Mouse (Mus musculus) forebrain, postnatal 0 days (tissue): ENCODE measurements around the gene U2af1l4. TPM values are rescaled to one million over a fixed set of nuclear protein-coding genes. Genes with fewer than 3 reads are reported as not detected.
A peak's percentile ranks its signal among the peaks of the same experiment; 100 is the strongest.

Experiments
- ATAC-seq: fragments of 200-750 bp; cut with Nextera tagmentation; 2 replicates; pipeline ENCODE4 v1.8.0; 2017; ENCODE audit warnings: mild to moderate bottlenecking, moderate library complexity
- DNase-seq: peaks from one replicate; pipeline ENCODE4 v3.0.0-alpha.2; 2015
- H3K27ac ChIP-seq: fragments of 300-500 bp; sonication (generic); 2 replicates; pipeline ENCODE4 v1.5.1; 2014; ENCODE audit warnings: low read depth, mild to moderate bottlenecking, antibody characterized with exemption, low read length, moderate library complexity, mixed read lengths
- H3K27me3 ChIP-seq: fragments of 300-500 bp; sonication (generic); 2 replicates; pipeline ENCODE4 v1.6.1; 2014; ENCODE audit warnings: mild to moderate bottlenecking, low read length, mixed read lengths; ENCODE audit not compliant: insufficient read depth
- H3K36me3 ChIP-seq: fragments of 300-500 bp; sonication (generic); 2 replicates; pipeline ENCODE4 v1.6.1; 2014; ENCODE audit warnings: mild to moderate bottlenecking, moderate library complexity; ENCODE audit not compliant: insufficient read depth
- H3K4me1 ChIP-seq: fragments of 300-500 bp; sonication (generic); 2 replicates; pipeline ENCODE4 v1.6.1; 2014; ENCODE audit warnings: antibody characterized with exemption; ENCODE audit not compliant: insufficient read depth
- H3K4me2 ChIP-seq: fragments of 300-500 bp; sonication (generic); 2 replicates; pipeline ENCODE4 v1.6.1; 2014; ENCODE audit warnings: low read depth, mild to moderate bottlenecking, moderate library complexity
- H3K4me3 ChIP-seq: fragments of 300-500 bp; sonication (generic); 2 replicates; pipeline ENCODE4 v1.5.1; 2014; ENCODE audit warnings: low read depth, low read length, mixed read lengths
- H3K9ac ChIP-seq: fragments of 300-500 bp; sonication (generic); 2 replicates; pipeline ENCODE4 v1.6.1; 2014; ENCODE audit warnings: mild to moderate bottlenecking
- H3K9me3 ChIP-seq: fragments of 300-500 bp; sonication (generic); 2 replicates; pipeline ENCODE4 v1.6.1; 2016; ENCODE audit warnings: low read length
- CTCF ChIP-seq: sonication (generic); IDR thresholded peaks from 2 replicates; pipeline ENCODE4 v1.5.1; 2016; ENCODE audit warnings: antibody characterized with exemption, control low read depth, low read depth
- WGBS: fragments of 180-500 bp; shearing (Covaris S2); extraction: QIAGEN DNeasy Blood & Tissue Kit; methylation state at CpG from one replicate; pipeline ENCODE4 v1.1.7; 2014; 5-methylcytosine and 5-hydroxymethylcytosine counted together
- polyA plus RNA-seq: library from polyadenylated mRNA; unstranded; fragments of >200 nt; fragmentation: Nextera tagmentation; extraction: Ambion mirVana; gene quantifications from 2 replicates; pipeline ENCODE4 v1.2.1, GENCODE M21; 2015
- total RNA-seq: library from RNA; depleted of rRNA; stranded (reverse); fragments of >200 nt; gene quantifications from 2 replicates; pipeline ENCODE4 v1.2.3, GENCODE M21; 2014

Gene U2af1l4
- total and polyA plus RNA-seq, 2 experiments from 2014 or later = 48.8 to 117 TPM

DNA sequence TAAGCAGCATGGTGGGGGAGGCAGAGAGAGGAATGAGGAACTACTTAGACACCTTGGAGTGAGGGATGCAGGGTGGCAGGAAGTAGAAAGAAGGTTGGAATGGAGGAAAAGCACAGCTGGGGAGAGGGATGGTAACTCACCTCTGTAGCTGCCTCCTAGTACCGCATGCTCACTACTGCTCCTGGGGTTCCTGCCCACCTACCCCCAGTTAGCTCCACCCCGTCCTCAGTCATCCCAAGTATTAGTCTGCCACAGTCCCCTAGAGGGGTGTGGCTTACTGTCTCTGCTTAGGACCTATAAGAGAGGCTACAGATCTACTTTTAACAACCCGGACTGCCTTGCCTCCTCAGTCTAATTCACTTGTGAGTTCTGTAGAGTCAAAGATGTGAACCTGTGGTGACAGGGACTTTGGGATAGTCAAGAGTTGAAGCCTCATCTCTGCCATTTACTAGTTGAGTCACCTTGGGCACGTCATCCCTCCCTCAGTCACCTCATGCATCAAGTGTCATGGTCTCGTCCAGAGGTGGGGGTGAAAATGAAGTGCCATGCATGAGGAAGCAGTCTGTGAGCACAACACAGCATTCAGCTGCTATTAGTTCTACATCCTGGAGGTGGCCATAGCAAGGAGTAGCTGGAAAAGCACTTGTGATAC, 29.8 kb downstream of the U2af1l4 start:
- no peak overlapping the region for H3K27ac ChIP-seq
- no peak overlapping the region for H3K4me2 ChIP-seq
- no peak overlapping the region for H3K4me3 ChIP-seq
- ATAC-seq (no peak), DNase-seq (no peak)
- H3K4me1 ChIP-seq = no peaks in the 10 kb centered on the region
- no peaks in the 10 kb centered on the region for H3K36me3 ChIP-seq
- H3K27me3 ChIP-seq = no peaks in the 10 kb centered on the region
- H3K9me3 ChIP-seq = no peaks in the 10 kb centered on the region
- no peak overlapping the region for H3K9ac ChIP-seq
- TF ChIP-seq CTCF = no peak
- 67% methylated on average over 5 of the region's 5 CpGs for WGBS

DNA sequence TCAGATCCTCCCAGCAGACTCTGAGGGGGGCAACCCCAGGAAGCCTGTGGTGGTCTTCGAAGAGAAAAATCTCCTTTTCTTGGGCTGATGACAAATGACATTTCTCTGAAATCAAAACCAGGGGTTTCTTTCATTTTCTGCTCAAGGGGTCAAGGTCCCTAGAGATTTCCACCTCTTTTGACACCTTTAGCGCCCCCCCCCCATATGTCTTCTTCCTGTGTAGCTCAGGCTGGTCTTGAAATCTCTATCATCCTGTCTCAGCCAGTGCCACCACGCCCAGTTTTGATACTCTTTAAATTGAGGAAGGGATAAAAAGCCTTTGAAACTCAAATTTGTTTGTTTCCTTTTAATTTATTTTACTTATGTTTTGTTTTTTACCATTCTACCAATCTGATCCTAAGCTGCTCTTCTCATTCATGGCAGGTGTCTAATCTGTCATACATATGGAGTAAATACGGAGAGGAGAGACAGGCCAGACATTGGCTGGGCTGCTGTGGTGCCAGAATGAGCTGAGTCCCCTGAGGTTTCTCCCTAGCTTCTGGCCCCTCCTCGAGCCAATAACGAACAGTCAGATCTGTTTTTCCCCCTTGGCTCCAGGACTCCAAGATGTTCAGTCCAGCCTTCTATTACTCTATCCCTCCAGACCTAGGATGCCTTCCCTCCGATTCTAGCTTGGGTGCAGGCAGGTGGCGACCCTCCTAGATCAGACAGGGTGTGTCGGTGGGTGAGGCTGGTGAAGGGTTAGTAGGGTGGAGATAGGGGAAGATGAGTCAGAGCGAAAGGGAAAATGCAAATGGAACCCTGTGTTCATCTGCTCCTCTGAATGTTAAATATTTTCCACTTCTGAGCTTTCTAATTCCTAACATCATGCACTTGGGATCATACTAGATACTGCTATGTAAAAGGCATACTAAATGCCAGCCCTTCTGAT, 30.7 kb downstream of the U2af1l4 start:
- no peaks in the 10 kb centered on the region for H3K9me3 ChIP-seq
- no peak for TF ChIP-seq CTCF
- ATAC-seq (no peak), DNase-seq (no peak)
- H3K36me3 ChIP-seq = no peaks in the 10 kb centered on the region
- WGBS = 70% methylated on average over 10 of the region's 10 CpGs
- no peak overlapping the region for H3K9ac ChIP-seq
- no peak overlapping the region for H3K4me2 ChIP-seq
- H3K4me3 ChIP-seq = no peak overlapping the region
- H3K4me1 ChIP-seq = no peaks in the 10 kb centered on the region
- H3K27me3 ChIP-seq = no peaks in the 10 kb centered on the region
- no peak overlapping the region for H3K27ac ChIP-seq

DNA sequence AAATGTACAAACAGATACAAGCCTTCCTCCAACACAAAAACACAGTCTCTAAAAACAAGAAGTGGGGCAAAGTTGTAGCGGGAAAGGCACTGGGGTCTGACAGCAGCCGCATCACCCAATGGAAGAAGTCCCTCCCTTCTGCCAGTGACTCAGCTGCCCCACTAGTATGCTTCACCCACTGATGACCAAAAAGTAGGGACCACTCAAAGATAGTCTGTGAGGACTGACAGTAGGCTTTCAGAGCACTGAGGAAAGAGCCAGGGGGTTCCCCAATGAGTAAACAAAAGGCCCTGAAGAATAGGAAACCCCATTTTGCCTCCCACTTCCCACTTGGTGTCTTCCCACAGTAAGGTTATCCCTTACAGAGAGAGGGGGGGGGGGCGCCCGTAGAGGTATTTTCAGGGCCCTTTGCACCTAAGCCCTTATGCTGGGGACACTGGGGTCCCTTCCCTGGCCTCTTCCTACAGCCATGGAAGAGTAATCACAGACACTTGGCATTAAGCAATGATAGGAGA, 31.5 kb downstream of the U2af1l4 start:
- Histone ChIP-seq H3K27me3 (no peaks in the 10 kb centered on the region), H3K36me3 (no peaks in the 10 kb centered on the region), H3K4me3 (no peak overlapping the region), H3K9me3 (no peaks in the 10 kb centered on the region), H3K9ac (no peak overlapping the region), H3K4me1 (peaks cover 1% of the 10 kb centered on the region; the same call in 1 of the 2 replicates), H3K4me2 (no peak overlapping the region), H3K27ac (no peak overlapping the region)
- DNase-seq = no peak
- ATAC-seq = no peak
- TF ChIP-seq CTCF = no peak
- 71% methylated on average over 4 of the region's 4 CpGs for WGBS

DNA sequence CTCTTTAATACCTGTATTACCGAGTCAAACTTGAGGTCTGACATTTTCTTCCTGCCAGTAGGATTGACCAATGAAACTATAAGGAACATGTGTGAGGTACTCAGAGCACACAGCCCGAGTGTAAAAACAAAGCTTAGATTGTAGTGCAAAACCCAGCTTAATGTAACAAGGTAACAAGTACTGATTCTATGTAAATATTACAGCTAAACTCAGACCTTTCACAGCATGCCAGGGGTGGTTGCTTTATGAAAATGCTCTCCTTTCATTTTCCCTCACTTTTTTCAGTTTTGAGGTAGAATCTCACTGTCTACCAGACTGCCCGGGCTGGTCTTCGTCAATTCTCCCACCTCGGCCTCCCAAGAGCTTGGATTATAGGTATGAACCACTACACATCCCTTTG, 33.0 kb downstream of the U2af1l4 start:
- no peak for TF ChIP-seq CTCF
- WGBS = 81% methylated on average over 5 of the region's 5 CpGs
- ATAC-seq = no peak
- Histone ChIP-seq H3K4me1 (peaks cover 8% of the 10 kb centered on the region; the same call in 1 of the 2 replicates), H3K27ac (no peak overlapping the region), H3K4me3 (no peak overlapping the region), H3K36me3 (no peaks in the 10 kb centered on the region), H3K9me3 (no peaks in the 10 kb centered on the region), H3K27me3 (no peaks in the 10 kb centered on the region), H3K9ac (no peak overlapping the region), H3K4me2 (no peak overlapping the region)
- DNase-seq = no peak

DNA sequence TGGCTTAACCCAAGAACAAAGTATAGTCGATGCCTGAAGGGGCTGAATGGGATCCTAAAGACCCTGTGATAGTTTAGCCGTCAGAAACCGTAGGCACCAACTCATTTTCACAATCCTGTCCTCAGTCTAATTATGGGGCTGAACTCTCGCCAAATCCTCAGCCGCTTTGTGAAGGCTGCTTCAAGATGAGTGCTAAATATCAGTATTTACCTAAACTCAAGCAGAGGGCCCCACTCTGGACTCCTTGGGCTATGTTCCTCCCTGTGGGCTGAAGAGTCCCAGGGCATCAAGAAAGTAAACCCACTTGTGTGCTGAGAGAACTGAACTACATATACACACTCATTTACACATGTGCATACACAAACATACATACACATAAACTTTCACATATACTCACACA, 33.7 kb downstream of the U2af1l4 start:
- no peak for TF ChIP-seq CTCF

DNA sequence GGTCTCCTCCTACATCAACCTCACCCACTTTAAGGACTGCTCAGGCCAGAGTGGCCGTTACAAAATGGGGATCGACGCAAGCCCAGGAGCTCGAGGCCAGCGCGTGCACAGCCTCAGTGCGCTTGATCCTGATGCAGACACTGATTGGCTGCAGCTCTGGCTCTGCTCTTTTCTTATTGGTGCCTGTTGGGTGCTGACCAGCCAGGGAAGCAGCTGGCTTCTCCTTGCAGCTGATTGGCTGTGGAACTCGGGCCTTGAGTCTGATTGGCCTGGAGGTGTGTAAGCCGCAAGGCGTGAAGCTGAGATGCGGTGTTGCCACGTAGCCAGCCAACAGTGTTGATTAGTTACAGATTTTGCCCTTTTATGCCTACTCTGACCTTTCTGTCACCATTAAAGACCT, 35.7 kb downstream of the U2af1l4 start, which contains the start of gene Zbtb32:
Zbtb32 (minus strand) TSS at position 124 of the 400 bp plus-strand sequence.
- H3K4me3 ChIP-seq = 0 out of 2 replicates have a peak within 1 kb of the TSS, but pooled peaks have one; percentile 11
- H3K4me1 ChIP-seq = peaks cover 8% of the 10 kb centered on the region; the same call in 1 of the 2 replicates
- ATAC-seq (no peak), DNase-seq (no peak)
- 95% methylated on average over 12 of the region's 12 CpGs for WGBS
- peak within 1 kb of the TSS; percentile 38 for H3K4me2 ChIP-seq
- H3K27me3 ChIP-seq = no peaks in the 10 kb centered on the region
- H3K9me3 ChIP-seq = no peaks in the 10 kb centered on the region
- no peak for TF ChIP-seq CTCF
- H3K36me3 ChIP-seq = no peaks in the 10 kb centered on the region
- no peak within 1 kb of the TSS for H3K9ac ChIP-seq
- H3K27ac ChIP-seq = no peak within 1 kb of the TSS

More for the DNA sequence above, 33.7 kb downstream of the U2af1l4 start:
- no peaks in the 10 kb centered on the region for H3K9me3 ChIP-seq
- no peaks in the 10 kb centered on the region for H3K27me3 ChIP-seq
- no peak overlapping the region for H3K4me2 ChIP-seq
- H3K4me1 ChIP-seq = peaks cover 8% of the 10 kb centered on the region; the same call in 1 of the 2 replicates
- no peak overlapping the region for H3K9ac ChIP-seq
- 41% methylated on average over 5 of the region's 5 CpGs for WGBS
- DNase-seq (no peak), ATAC-seq (no peak)
- H3K36me3 ChIP-seq = no peaks in the 10 kb centered on the region
- no peak overlapping the region for H3K4me3 ChIP-seq
- H3K27ac ChIP-seq = no peak overlapping the region

DNA sequence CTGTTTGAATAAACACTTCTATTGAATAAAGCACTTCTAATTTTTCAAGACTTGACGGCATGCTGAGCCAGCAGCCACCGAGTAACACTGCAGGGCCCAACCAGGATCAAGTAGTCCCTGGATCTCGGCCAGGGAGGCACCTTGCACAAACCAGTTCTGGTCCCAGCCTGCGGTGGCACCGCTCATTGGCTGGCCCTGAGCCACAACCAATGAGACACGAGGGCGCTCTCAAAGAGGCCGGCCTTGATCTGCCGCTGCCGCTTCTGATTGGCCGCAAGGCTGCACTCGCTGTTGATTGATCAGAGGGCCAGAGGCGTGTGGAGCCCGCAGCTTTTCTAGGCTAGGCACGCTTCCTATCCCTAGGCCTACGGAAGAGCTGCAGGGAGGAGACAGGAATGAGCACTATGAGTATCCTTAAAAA, 36.8 kb downstream of the U2af1l4 start:
- H3K4me1 ChIP-seq = peaks cover 8% of the 10 kb centered on the region; the same call in 1 of the 2 replicates
- H3K4me2 ChIP-seq = peak overlapping the region; percentile 38
- no peak overlapping the region for H3K27ac ChIP-seq
- H3K4me3 ChIP-seq = 0 out of 2 replicates have a peak overlapping the region, but pooled peaks have one; percentile 11
- H3K9ac ChIP-seq = no peak overlapping the region
- H3K9me3 ChIP-seq = no peaks in the 10 kb centered on the region
- no peaks in the 10 kb centered on the region for H3K36me3 ChIP-seq
- ATAC-seq = peak; percentile 99
- TF ChIP-seq CTCF = no peak
- 3% methylated on average over 16 of the region's 16 CpGs for WGBS
- H3K27me3 ChIP-seq = no peaks in the 10 kb centered on the region
- DNase-seq = peak; percentile 95
